Mouse (Mus musculus) adipocyte (in vitro differentiated cells): ENCODE data around the gene Wrap53.
"Not testable (repeated sequence)": the region's sequence is repeated elsewhere in the genome, so short reads cannot be mapped to it uniquely, and the experiment has no call there.

Source experiments
- DNase-seq: peaks from one replicate; pipeline ENCODE4 v3.0.0-alpha.2; 2016; ENCODE audit warnings: low spot score

Gene Wrap53

DNA sequence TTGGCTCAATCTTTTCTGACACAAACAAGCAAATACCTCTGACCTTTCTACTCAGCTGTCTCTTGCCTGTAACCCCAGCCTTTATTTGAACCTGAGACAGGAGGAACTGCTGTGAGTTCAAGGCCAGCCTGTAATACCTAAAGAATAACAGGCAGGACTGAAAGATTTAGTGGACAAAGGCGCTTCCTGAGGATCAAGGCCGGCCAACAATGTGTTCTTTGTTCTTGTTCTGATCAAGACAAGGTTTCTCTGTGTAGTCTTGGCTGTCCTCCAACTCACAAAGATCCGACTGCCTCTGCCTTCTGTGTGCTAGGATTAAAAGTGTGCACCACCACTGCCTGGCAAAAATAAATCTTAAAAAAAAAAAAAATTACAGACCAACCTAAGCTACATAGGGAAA is 15.7 kb downstream of the Wrap53 start:
- no peak for DNase-seq

DNA sequence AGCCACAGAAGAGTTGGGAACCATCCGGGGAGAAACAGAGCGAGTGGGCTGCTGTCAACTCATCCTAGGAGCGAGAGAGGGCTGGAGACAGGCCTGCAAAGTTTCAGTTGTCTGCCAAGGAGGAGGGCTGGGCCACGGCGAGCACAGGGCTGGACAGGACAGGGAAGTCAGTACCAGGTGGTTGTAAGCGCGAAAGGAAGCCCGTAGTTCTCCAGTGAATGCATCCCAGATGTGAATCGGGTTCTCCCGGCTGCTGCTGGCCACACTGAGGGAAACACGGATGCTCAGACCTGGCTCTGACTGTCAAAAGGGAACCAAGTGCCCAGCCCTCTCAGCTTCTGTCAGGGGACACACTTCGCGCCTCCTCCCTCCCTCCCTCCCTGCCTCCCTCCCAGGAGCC is 16.7 kb downstream of the Wrap53 start:
- DNase-seq: no peak

DNA sequence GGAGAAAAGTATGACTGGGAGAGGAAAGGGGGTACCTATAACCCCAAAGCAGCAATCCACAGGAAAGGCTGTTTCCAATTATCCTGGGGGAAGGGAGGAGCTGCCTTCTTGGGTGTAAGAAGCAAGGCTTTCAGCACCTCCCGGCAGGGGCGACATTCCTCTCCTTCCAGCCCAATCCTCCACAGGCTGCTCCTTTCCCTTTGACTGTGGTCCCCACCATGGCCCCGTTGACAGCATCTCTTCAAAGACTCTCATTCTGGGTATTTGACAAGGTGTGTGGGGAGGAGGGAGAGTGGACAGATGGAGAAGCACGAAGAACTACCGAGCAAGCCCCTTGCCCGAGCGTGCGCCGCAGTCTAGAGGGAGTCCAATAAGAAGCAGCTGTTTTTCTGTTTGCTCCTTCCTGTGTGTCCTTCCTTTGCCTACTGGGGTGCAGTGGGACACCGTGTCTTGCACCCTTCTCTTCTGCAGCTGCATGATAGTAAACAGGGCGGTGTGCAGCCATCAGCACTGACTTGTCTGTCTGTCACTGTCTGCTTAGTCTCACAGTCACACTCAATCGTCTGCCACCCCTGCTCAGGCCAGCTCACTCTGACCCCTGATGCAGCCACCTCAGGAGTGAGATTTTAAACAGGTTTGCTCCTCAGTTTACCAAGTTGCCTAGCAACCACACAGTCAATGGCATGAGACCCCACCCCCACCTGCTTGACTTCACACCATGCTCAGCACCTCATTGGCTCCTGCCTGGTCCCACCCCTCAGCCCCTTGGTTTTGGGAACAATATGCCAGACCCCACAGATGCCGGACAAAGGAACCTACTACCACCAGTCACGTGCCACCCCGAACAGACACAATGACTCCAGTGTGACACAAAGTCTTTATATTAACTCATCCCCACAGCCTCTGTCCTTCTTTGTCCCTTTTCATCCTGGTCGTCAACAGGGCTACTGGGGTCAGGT is 18.9 kb downstream of the Wrap53 start:
- DNase-seq: no peak

DNA sequence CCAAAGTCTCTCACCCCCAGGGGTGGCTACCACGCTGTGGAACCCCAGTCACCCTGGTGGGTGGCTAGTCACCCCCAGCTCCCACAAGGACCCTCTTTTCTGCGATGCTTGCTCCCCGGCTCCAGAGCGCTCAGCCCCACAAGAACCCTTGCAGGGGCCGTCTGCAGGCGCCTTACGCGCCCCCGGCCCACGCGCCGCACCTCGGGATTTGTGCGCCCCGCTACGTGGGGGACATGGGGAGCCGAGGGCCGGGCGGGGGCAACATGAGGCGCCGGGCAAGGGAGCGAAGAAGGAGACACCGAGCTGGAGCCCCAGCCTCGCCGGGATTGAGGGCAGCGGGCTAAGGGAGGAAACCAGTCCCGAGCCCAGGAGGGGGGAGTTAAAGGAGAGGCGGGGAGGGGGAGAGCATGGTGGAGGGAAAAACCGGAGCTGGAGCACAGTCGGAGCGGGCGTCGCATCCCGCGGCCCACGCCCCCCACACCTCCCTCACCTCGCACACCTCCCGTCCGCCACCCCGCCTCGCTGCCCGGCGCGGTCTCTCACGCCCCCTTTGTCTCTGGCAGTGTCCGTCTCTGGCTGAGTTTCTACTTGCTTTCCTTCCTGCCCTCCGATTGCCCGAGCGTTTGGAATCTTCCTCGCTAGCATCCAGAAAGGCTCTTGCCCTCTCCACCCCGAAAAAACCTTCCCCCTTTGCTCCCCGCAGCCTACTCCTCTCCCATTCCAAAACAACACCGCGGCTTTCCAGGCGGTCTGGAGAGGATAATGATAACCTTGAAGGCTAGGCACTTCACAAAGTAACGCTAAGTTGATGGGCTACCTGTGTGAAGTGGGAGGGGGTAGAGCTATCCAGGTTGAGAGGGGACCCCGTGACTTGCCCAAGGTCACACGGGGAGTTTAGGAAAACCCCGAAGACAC is 19.9 kb downstream of the Wrap53 start, which contains the start of gene Efnb3:
Efnb3 (minus strand) TSS at position 355 of the 915 bp plus-strand sequence.
- no peak for DNase-seq

DNA sequence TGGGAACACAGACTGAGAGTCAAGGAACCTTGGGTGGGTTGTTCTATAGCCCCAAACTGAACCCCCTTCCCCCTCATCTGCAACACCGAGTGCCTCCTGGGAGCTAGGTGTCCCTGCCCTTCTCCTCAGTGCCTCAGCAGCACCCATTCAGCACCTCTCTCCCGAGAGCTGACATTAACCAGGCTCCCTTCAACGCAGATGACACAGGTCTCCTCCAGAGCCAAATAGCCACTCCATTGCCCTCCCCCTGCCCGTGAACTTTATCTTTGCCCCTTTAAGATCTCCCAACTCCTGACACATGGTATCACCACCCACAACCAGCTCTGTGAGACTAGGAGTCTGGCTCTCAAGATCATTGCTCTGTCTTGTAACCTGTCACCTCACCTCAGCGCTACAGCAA is 20.9 kb downstream of the Wrap53 start:
- no peak for DNase-seq

DNA sequence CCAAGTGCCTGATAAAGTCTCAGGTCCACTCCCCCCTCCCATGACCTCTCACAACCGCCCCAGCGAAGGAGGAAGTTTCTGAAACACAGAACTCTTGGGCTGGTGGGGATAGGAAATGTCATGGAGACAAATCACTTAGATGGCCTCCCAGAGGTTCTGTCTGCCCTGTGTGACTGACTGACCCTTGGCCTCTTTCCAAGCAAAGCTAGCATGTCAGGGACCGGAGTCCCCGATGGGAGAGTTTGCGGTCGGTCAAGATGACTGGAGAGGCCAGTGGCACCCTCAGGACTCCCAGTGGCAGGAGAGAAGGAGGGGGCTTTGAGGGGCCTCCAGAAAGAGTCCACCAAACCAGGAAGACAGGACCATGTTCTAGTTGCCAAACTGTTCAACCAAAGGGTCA is 21.3 kb downstream of the Wrap53 start:
- no peak for DNase-seq

DNA sequence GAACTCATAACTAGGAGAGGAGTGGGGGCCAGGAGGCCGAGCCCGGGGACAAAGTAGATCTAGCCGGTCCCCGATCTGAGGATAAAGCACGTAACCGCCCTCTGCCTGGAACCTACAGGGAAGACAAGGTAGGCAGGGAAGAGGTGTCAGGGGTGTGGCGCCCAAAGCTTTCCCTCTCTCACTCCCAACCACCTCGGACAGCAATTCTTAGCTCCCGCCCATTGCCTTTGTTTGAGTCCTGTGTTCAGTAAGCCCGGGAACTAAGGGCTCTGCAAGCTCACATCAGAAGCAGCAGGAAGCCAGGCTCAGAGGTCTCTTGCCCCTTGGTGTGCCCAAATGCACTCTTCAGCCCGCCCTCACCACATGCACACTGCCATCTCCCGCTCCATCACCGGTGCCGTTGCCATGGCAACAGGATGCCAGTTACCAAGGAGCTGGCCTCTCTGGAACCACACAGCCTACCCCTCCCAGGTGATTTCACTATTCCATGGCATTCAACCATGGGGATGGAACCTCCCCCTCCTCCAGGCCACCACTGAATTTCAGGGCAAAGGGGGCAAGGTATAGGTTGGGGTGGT is 22.6 kb downstream of the Wrap53 start:
- DNase-seq: no peak

DNA sequence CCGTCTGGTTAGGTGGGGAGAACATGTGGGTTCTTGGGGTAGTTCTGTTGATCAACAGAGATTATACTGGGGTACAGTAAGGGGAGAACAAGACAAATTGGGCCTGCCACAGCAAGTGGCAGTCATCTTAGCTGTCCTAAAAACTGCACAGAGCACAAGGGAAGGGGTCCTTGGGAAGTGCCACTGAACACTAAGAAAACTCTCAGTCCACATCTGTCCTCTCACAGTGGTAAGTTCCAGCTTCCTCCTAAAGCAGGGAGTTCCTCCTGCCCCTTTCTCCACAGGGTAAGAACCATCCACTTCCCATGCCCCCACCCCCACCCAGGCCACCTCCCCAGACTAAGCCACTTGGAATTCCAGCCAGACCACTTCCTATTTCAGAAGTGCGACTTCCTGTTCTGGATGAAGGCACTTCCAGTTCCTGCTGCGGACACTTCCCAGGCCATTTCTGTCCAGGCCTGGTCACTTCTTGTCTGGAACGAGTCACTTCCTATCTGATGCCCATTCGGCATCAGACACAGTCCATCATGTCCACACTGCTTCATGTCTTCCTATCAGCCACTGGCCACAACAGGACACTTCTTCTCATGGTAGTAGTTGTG is 25.4 kb downstream of the Wrap53 start:
- DNase-seq: no peak

DNA sequence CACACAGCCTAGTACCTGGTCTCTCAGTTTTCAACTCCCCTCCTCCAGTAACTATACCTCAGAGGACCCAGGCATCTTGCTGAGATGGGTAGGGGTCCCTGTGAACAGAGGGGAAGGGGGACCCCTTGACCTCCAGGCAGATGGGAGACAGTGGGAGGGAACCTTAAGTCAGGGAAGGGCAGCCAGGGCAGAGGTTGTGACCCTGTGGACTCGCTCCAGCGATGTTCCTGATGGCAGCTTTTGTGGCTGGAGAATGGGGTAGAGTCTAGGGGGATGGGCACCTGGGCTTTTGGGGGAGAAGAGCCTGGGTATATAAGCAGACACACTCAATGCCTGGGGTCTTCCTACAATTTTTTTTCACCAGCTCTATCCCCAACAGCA is 26.7 kb downstream of the Wrap53 start:
- no peak for DNase-seq

DNA sequence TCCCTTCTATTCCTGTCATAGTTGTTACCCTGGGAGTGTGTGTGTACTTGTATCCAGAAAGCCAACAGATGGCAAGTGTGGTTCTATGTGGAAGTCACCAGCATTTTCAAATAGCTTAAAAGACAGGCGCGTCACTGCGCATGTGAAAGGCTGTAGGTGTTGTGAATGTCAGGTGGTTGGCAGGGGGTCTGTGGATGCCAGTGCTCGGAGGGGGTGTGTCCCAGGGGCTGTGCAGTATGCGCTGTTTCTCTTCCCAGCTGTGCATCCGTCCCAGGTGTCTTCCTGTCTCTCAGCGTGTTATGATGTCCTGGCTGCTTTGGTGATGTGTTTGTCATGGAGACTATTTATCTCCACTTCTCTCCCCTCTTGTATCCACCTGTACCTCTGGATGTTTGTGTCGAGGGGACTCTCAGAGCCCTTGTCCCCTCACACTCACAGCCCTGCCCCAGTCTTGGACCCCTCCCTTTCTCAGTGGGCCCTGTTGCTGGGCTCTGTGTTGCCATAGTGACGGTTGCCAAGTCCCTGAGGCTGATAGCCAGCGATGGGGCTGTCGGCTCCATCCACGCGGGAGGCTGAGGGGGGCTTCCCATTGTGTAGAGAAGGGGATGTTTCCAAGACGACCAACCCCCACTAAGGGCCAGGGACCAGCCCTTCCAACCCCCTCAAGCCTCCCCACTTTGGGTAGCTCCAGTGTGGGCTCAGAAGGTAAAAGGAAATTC is 27.3 kb downstream of the Wrap53 start:
- DNase-seq: no peak

DNA sequence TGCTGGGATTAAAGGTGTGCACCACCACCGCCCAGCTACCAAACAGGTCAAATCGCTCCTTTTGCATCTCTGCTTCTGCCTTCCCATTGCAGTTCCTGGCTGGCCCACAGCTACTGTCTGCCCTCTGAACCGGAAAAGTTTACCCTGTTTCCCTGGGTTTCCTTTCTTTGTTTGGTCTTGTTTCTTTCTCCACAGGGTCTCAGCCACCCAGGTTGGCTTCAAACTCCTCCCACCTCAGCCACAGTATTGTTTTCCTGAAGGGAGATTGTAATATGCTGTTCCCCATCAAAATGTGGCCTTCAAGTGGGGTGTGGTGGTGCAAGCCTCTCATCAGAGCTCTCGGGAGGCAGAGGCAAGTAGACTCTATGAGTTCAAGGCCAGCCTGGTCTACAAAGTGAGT is 28.7 kb downstream of the Wrap53 start:
- DNase-seq: no peak

DNA sequence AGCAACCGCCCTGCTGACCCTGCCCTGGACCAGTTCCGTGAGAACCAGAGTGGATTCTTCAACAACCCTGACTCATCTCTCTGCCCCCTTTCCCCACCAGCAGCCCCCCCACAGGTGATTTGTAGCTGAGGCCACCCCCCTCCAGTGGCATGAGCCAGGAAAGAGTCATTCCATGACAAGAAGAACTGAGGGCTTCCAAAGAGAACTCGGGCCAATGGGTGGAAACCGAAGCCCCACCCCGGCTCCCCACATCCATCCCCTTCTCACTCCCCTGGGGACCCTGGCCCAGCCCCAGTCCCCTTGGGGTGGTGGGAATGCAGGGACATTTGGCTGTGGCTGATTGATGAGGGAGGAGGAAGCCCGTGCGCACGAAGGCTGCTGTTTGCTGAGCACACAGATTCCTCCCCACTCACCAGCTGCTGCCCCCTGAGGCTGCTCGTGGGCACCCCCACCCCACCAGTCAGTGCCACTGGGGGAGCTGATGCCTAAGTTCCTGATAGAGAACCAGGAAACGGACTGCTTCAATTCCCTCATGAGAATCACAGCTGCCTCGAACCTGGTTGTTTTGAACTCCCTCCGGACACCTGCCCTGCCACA is 30.9 kb downstream of the Wrap53 start, which contains the start of gene Dnah2:
Dnah2 (minus strand) TSS at position 51 of the 597 bp plus-strand sequence.
- no peak for DNase-seq

DNA sequence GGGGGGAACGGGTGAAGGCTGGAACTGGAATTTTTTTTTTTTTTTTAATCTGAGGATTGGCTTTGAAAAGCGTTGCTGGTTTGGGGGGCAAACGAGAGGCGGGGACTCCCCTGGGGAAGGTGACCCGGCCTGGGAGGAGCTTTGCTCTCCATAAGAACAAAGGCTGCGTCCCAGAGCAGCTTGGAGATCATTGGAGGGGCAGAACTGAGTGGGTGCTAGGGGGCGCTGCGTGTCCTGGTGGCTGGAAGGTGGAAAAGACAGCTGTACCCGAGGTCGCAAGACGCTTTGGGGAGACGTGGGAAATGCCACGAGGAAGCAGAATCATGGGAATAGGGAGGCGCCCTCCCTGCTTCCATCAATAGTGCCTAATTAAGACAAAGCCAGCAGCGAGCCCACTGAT is 33.0 kb downstream of the Wrap53 start:
- no peak for DNase-seq

DNA sequence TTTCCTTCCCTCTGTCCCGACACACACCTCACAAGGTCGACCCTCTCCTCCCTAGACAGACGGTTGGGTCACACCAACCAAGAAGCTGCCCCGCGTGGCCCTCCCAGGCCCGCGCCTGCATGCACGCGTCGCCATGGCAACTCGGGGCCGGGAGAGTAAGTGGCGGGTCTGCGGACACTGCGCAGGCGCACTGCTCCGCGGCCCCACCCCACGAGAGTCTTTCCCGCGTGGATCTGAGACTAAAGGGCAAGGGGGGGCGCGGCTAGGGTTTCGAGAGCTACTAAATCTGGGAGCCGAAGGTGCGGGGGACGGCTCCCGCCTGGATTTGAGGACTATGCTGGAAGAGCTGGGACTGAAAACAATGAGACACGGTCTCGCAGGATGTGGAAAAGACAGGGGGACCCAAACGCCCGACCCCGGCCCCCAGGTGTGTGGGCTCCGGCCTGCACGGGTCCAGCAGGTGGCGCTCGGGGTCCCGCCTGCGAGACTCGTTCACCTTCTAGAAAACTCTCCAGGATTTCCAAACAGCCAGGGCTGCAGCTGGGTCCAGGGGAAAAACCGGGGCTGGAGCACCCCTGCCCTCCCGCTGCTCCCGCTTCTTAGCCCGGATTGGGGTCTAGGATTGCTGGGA is 33.5 kb downstream of the Wrap53 start:
- peak; percentile 16 for DNase-seq

DNA sequence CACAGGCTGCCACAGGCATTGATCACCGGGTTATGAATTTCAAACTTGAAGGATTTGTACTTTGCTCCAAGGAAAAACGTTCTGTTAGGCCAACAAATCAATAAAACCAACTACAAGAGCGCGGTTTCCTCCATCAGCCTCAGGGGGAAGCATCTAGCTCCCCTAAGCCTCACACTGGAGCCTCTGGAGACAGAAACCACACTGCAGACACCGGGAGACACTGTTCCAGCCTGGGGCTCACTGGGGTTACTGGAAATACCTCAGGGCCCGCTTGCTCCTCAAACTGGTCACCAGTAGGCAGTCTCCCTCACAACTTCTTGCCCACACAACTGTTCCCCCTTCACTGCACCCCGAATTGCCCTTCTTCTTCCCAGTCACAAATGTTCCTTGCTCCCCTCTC is 34.1 kb downstream of the Wrap53 start:
- no peak for DNase-seq

DNA sequence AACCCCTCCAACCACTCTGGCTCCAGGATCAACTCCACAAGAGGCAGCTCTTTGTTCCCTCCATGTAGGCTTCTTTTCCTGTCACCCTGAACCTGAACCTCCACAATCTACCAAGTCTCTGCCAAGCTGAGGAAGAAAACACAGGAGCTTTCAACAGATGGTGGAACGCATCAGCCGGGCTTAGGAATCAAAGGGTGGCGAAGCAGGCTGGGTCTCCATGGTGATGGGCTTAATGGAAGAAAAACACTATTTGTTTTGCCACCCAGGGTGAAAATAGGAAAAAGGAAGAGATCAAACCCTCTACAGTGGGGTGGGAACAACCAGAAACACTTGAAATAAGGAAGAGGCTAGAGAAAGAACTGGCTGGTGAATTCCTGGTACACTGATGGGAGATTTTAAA is 36.5 kb downstream of the Wrap53 start:
- DNase-seq: no peak

DNA sequence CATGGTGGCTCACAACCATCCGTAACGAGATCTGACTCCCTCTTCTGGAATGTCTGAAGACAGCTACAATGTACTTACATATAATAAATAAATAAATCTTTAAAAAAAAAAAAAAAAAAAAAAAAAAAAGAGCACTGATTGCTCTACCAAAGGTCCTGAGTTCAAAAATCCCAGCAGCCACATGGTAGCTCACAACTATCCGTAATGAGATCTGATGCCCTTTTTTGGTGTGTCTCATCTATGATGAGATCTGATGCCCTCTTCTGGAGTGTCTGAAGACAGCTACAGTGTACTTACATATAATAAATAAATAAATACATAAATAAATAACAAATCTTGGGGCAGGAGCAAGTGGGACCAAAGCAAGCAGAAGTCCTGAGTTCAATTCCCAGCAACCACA is 38.3 kb downstream of the Wrap53 start:
- DNase-seq: not testable (repeated sequence)

DNA sequence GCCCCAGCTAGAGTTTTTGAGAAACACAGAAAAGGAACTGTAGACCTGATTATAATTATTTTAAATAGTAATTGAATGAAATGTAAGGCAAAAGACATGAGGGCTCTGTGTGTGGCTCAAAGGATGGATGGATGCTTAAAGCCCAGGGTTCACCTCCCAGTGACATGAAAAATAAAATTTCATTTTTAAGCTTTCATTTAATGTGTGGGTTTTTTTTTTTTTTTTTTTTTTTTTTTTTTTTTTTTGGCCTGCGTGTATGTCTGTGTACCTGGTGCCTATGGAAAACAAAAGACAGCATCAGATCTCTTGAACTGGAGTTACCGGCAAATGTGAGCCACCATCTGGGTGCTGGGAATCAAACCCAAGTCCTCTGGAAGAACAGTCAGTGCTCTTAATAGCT is 39.4 kb downstream of the Wrap53 start:
- DNase-seq: no peak

DNA sequence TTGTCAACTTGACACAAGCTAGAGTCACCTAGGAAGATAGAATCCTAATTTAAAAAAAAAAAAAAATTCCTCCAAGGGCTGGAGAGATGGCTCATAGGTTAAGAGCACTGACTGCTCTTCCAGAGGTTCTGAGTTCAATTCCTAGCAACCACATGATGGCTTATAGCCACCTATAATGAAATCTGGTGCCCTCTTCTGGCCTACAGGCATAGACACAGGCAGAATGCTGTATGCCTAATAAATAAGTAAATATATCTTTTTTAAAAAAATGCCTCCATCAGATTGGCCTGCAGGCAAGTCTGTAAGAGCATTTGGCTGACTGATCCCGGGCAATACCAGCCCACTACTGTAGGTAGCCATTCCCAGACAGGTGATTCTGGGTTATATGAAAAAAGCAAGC is 45.1 kb downstream of the Wrap53 start:
- no peak for DNase-seq

DNA sequence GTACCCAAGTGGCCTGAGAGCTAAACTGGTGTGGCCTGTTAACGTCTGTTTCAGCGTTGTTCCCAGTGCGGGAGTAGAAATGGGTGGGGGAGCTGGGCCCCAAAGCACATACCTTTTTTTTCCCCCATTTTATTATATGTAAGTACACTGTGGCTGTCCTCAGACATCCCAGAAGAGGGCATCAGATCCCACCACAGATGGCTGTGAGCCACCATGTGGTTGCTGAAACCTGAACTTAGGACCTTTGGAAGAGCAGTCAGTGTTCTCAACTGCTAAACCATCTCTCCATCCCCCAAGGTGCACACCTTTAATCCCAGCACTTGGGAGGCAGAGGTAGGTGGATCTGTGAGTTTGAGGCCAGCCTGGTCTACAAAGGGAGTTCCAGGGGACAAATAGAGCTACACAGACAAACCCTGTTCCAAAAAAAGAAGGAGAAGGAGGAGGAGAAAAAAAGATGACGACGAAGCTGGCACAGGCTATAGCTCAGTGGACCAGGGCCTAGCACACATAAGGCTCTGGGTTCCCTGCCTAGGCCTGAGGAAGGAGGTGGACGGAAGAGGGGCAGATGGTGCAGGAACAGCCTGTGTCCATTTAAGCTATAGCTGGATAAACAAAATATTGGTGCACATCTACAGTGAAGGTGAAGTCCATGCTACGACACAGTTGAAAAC is 47.4 kb downstream of the Wrap53 start:
- DNase-seq: no peak
